In genomic region chr9:27308045-27308444, GRCm38 (mm10) we compare ENCODE assay signal across 8 mouse cellular contexts. TPM values are rescaled to one million over a fixed set of nuclear protein-coding genes. Genes with fewer than 3 reads are reported as not detected.
DNase-seq lines count a peak whose midpoint lies in the region; ATAC-seq and TF ChIP-seq lines count a peak whose summit lies in the region.

No protein-coding gene starts in this region.

- no peak for ATAC-seq in forebrain, postnatal 0 days
- peak; percentile 2; the same call in 1 of the 2 replicates for ATAC-seq in midbrain, postnatal 0 days (ENCODE audit: low FRiP score)

- no peaks in the 10 kb centered on the region for H3K27me3 ChIP-seq in forebrain, postnatal 0 days (ENCODE audit: insufficient read depth, low read length)
- no peaks in the 10 kb centered on the region for H3K27me3 ChIP-seq in midbrain, postnatal 0 days (ENCODE audit: insufficient read depth, low read length)

- H3K9ac ChIP-seq in forebrain, postnatal 0 days: peak overlapping the region; percentile 37; the same call in 1 of the 2 replicates
- peak overlapping the region; percentile 52 for H3K9ac ChIP-seq in midbrain, postnatal 0 days (replicated peaks; ENCODE audit: low read length, poor library complexity, severe bottlenecking)

- peak overlapping the region; percentile 83 for H3K27ac ChIP-seq in forebrain, postnatal 0 days (ENCODE audit: low read depth, low read length)
- H3K27ac ChIP-seq in midbrain, postnatal 0 days (ENCODE audit: low read depth, low read length): peak overlapping the region; percentile 90

- H3K9me3 ChIP-seq in forebrain, postnatal 0 days (ENCODE audit: low read length): no peaks in the 10 kb centered on the region
- no peaks in the 10 kb centered on the region for H3K9me3 ChIP-seq in midbrain, postnatal 0 days (ENCODE audit: low read length)

- TF ChIP-seq CTCF in forebrain, postnatal 0 days (IDR thresholded peaks at IDR 0.05; ENCODE audit: low read depth): no peak
- TF ChIP-seq CTCF in midbrain, postnatal 0 days (IDR thresholded peaks at IDR 0.05): no peak

- no peak overlapping the region for H3K4me3 ChIP-seq in forebrain, postnatal 0 days (ENCODE audit: low read depth, low read length)
- no peak overlapping the region for H3K4me3 ChIP-seq in midbrain, postnatal 0 days (ENCODE audit: low read depth, low read length)

- H3K4me2 ChIP-seq in forebrain, postnatal 0 days (ENCODE audit: low read depth): 0 out of 2 replicates have a peak overlapping the region, but pooled peaks have one; percentile 25
- peak overlapping the region; percentile 26; the same call in 1 of the 2 replicates for H3K4me2 ChIP-seq in midbrain, postnatal 0 days (ENCODE audit: low read depth, low read length, poor library complexity, severe bottlenecking)

- H3K4me1 ChIP-seq in forebrain, postnatal 0 days (ENCODE audit: insufficient read depth): peaks cover 24% of the 10 kb centered on the region
- H3K4me1 ChIP-seq in midbrain, postnatal 0 days (ENCODE audit: insufficient read depth, low read length): peaks cover 44% of the 10 kb centered on the region

- peak; percentile 57 for DNase-seq in heart, postnatal 4 days
- DNase-seq in heart, adult 8-10 months (ENCODE audit: low spot score): no peak
- peak; percentile 66 for DNase-seq in R1 (ENCODE audit: low read depth, low spot score)
- DNase-seq in forebrain, postnatal 0 days: no peak
- no peak for DNase-seq in midbrain, postnatal 0 days (ENCODE audit: low spot score)
- no peak for DNase-seq in thymus, postnatal 36 days
- no peak for DNase-seq in thymus, postnatal 14 days
- DNase-seq in frontal cortex, postnatal 36 days (ENCODE audit: low spot score in 2 of 2): no peak

- 0 out of 2 replicates have a peak, but pooled peaks cover 6% of the 10 kb centered on the region for H3K36me3 ChIP-seq in forebrain, postnatal 0 days (ENCODE audit: insufficient read depth)
- 0 out of 2 replicates have a peak, but pooled peaks cover 6% of the 10 kb centered on the region for H3K36me3 ChIP-seq in midbrain, postnatal 0 days (ENCODE audit: insufficient read depth, low read length)

- WGBS in forebrain, postnatal 0 days: 48% methylated on average over 7 of the region's 7 CpGs
- WGBS in midbrain, postnatal 0 days: 31% methylated on average over 7 of the region's 7 CpGs

RNA-seq across cellular contexts. Expression of gene Igsf9b, which starts 9.0 kb away (rescaled TPM):
- 10 to 100 TPM; 15.9 to 19.4 TPM for total RNA-seq in heart, postnatal 4 days (2021)
- total RNA-seq in heart, adult 8-10 months (2022): 1 to 10 TPM; 3.7 to 4.9 (median 4.4) TPM
- 22.5 and 30.8 TPM in 2 replicates for total RNA-seq in forebrain, postnatal 0 days (2014; rRNA removed)
- polyA plus RNA-seq in forebrain, postnatal 0 days (2015; fragmentation: Nextera tagmentation; extraction: Ambion mirVana): 5.6 and 11.8 TPM in 2 replicates
- 64.8 and 83.3 TPM in 2 replicates for total RNA-seq in midbrain, postnatal 0 days (2014; rRNA removed)
- 17.4 and 19.3 TPM in 2 replicates for polyA plus RNA-seq in midbrain, postnatal 0 days (2015; fragmentation: Nextera tagmentation; extraction: Ambion mirVana)

Comparison
In these comparisons a context has a peak if more than half of its experiments do, and no peak if none do; other contexts are left out.
1. DNase-seq: peak in heart, postnatal 4 days (single experiment) and R1 (single experiment); none in heart, adult 8-10 months (single experiment), forebrain, postnatal 0 days (single experiment), midbrain, postnatal 0 days (single experiment), thymus, postnatal 36 days (0 of 2), thymus, postnatal 14 days (single experiment) and frontal cortex, postnatal 36 days (0 of 2).